Mouse (Mus musculus) left cerebral cortex, adult 18-20 months (tissue): ENCODE results near the gene Irf2bp2. TPM values are rescaled to one million over a fixed set of nuclear protein-coding genes. Genes with fewer than 3 reads are reported as not detected.
A peak's percentile ranks its signal among the peaks of the same experiment; 100 is the strongest.

Experiments
- DNase-seq, 2 experiments: peaks; one replicate each; pipeline ENCODE4 v3.0.0; 2021 to 2022; ENCODE audit warnings: low spot score in 2 of 2, mixed read lengths in 1 of 2
- long read RNA-seq, 2 experiments: library from polyadenylated mRNA; stranded (forward); transcript quantifications; one replicate each; pipeline ENCODE4 v2.0.0; 2021
- total RNA-seq, 2 experiments: library from RNA; stranded (reverse); gene quantifications; 2 replicates each; pipeline ENCODE4 v1.2.3; 2021

The Irf2bp2 gene
- total RNA-seq: 10 to 100 TPM; 74.0 to 77.6 TPM
- long read RNA-seq, experiment 1, full-length matches to known transcripts: 37 of 64 reads
- long read RNA-seq, experiment 1, partial matches to known transcripts: 0 of 64 reads
- long read RNA-seq, experiment 1, other reads (novel, unspliced or antisense): 27 of 64 reads
- long read RNA-seq, experiment 2, full-length matches to known transcripts: 22 of 33 reads
- long read RNA-seq, experiment 2, partial matches to known transcripts: 0 of 33 reads
- long read RNA-seq, experiment 2, other reads (novel, unspliced or antisense): 11 of 33 reads

DNA sequence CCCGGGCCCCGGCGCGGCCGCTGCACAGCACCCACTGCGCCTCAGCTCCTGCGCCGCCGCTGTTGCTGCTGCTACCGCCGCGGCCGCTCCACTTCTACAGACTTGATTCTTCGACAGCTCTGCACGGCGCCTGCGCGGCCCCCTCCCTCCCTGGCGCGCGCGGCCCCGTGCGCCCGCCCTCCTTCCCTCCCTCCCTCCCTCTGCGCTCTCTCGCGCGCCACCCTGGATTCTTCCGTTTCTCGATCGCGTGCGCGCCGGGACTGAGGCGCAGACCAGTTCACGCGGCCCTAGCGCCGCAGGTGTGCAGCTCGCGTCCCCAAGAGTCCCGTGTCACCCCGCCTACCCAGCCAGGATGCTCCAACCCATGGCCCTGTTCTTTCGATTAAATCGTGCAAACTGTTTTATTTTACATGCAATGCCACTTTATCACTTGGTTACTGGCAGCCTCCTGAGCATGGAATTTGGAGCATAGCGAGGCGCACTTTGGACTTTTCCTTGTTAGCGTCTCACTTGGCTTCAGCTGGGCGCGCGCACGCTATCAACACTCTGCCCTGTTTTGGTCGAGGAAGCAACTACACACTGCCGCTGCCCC lies at the start of gene Irf2bp2:
Gene Irf2bp2, minus strand, starts transcription at position 98 of the 592 bp plus-strand sequence.
- DNase-seq: peak; percentile 81 to 92

DNA sequence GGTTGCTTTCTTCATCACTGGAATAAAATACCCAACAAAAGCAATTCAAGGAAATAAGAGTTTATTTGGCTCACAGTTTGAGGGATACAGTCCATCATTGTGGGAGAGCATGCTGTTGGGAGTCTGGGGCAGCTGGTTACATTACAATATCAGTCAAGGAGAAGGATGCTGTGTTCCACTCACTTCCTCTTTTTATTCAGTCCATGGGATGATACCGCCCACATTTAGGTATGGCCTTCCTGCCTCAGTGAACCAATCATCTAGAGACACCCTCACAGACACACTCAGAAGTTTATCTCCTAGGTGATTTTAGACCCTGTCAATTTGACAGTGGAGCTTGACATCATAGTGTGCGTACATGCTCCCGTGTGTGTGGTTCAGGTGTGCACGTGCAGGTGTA lies 48.9 kb upstream of the Irf2bp2 start:
- no peak for DNase-seq

DNA sequence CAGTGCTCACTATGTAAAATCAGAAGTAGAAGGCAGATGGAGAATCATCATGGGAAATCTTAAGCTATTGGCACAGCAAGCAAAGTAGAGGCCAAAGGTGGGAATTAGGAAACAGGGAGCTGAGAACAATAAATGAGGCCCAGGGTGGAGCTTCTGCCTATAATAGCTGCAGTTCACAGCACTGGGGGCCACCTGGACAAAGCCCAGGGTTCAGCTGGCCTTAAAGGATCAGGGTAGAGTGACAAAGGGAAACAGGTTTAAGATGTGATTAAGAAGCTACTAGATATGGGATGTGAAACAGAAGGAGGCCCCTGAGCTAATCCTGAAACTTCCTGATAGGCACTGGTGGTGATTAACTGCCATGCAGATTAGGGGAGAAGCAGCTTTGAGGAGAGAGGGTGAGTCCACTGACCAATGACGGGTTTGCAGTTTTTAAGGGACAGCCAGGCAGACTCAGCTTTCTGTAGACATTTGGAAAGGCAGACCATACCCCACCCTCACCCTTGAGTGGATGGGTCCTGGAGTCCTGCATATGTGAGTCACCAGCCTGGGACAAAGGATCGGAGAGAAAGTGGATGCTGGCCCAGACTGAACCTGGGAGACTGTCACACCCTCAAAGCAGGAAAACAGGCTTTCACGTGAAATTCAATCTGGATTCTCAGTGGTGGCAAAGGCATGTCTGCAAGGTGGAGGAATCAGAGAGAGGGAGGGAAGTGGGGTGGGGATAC lies 47.9 kb upstream of the Irf2bp2 start:
- no peak for DNase-seq

DNA sequence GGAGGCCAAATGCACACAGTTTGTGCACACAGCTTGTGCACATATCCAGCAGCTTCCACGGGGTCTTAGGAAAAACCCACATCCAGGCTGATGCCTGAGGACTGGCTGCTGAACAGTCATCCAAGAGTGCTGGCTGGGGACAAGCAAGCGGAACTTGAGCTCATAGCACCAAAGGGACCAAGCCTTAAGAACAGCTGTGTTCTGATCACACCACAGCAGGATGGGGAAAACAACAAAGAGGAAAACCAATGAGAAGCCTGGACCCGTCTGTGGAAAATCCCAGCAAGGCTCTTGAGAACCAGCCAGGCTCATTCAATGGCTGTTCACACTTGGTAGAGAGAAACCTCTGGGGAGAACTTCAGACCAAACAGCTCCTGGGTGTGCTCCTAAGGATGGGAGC lies 45.4 kb upstream of the Irf2bp2 start:
- DNase-seq: no peak

DNA sequence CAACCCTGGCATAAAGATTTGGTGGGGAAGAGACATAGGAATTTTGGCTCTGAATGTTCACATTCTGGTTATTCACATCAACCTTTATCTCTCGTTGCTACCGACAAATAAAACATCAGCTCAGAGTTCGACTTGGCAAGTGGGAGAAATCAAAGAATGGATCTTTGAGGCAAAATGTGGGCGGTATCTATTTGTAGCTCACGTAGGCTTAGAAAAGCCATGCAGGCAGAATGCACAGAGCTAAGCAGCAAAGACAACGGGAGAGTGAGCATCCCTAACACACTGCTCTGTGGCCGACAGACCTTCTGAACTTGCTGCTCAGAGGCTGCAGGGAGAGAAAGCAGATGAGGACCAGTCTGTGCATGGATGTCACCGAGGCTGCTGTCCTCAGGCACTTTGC lies 44.2 kb upstream of the Irf2bp2 start:
- DNase-seq: peak; percentile 51 to 59

DNA sequence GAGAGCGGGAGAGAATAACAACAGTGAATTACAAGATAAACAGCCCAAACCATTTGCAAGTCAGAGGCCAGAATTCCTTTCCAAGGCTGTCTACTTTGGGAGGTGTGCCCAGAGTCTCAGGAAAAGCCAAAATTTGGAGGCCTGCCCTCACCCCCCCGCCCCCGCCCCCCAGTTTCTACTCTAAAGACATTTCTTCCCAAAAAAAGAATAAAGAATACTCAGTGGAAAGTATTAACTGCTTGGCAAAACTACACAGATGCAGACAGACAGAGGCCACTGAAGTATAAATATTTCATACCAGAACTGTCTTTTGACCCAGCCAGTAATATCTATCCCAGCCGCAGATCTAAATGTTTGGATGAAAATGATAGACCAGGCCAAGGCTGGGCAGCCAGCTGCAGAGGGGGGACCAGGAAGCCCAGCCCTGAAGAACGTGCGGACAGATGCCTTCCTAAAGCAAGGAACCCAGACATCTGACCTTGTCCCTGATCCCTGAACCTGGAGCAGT lies 40.8 kb upstream of the Irf2bp2 start:
- no peak for DNase-seq

DNA sequence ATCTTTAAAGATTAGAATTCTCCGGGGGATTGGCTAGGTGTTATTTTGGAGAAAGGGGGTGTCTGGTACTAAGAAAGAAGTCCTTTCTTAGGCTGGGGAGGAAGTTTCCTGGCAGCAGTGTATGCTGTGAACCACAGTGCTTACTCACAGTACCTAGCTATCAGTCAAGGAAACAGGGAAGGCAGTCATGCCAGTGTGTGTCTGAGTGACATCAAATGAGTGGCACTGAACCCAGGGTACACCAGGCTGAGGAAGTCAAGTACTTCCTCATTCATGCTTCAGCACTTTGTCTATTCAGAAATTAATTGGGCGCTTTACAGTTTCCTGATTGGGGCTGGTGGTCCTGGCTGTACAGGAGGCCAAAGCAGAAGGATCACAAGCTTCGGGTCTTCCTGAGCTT lies 34.8 kb upstream of the Irf2bp2 start:
- DNase-seq: no peak

DNA sequence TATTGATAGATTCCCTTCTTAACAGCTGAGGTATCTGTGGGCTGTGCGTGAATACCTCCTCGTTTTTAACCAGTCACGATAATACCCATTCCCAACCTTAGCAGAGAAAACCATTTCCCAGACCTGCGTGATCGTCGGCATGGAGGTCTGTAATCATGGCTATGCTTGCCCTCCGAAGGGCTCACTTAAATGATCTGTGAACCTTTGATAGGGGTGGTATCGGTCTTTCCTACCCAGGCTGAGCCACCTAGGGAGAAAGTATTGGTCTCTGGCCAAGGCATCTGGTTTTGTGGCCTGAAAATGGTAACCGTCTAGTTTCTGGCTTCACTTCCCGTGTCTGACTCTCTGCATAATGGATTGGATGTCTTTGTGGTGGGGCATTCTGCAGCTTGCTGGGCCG lies 32.6 kb upstream of the Irf2bp2 start:
- DNase-seq: no peak

DNA sequence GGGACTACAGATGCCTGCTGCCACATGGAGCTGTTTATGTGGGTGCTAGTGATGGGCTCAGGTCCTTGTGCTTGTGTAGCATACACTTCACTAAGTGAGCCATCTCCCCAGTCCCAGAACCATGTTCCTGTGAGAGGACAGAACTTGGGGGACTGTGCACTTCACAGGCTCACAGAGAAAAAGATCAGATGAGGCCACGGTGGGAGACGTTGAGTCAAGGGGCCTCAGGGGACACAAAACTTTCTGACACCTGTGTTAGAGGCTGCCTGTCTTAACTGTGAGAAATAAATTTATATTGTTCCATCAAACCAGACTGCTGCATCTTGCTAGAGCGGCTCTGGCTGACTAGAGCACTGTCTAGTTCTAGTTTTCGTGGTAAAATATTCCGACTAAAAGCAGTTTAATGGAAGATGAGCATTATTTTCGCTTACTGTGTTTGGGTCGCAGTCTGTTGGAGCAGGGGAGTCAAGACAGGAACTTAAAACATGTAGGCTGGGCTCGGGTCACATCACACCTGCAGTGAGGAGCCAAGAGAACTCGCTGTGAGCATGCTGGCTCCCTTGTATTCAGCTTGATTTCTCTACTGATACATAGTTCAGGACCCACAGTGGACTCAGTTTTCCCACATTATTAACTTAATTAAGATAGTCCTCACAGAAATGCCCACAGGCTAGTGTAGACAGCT lies 28.5 kb upstream of the Irf2bp2 start:
- no peak for DNase-seq

DNA sequence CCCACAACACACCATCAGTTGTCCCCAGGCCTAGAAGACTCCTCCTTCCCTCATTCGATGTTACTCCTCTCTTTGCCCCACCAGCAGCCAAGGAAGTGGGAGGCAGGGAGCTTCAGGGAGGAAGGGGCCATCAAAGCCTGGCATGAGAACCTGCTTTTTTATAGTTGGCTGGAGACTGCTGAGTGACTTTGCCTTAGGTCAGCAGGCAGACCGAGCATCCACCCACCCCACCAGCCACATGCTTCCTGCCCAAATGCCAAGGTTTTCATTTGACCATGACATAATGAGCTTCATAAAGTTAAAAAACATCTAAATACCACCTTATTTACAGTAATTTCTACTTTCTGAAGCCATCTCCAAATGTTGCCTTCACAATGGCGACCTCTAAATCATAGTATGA lies 26.9 kb upstream of the Irf2bp2 start:
- no peak for DNase-seq

DNA sequence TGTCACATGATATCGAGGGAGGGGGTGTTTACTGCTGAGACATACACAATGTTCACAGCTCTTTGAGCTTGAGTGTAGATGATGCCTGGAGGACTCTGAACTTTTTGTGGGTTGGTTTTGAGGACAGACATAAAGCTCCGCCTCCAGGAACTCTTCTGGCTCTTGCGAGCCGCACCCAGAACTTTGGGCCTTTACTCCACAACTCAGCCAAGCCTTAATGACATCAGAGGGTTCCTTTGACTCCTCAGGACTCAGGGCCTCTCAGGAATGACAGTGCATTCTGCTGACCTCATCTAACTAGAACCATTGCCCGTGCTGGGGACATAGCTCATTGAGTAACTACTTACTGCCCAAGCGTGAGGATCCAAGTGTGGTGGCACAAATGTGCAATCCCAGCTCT lies 25.7 kb upstream of the Irf2bp2 start:
- no peak for DNase-seq

DNA sequence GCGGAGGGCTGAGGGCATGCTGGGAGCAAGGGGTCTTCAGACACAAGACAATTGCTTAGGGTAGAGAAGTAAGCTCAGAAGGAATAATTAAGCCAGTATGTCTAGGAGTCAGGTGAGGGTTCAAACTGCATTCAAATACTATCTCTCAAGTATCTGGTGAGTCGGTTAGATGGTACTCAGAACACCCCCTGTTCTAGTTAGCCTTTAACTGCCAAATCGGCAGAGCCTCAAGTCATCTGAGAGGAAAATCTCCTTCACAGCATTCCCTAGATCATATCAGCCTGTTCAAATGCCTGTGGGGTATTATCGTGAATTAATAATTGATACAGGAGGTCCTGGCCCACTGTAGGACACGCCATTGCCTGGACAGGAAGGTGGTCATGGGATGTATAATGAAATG lies 23.9 kb upstream of the Irf2bp2 start:
- DNase-seq: no peak

DNA sequence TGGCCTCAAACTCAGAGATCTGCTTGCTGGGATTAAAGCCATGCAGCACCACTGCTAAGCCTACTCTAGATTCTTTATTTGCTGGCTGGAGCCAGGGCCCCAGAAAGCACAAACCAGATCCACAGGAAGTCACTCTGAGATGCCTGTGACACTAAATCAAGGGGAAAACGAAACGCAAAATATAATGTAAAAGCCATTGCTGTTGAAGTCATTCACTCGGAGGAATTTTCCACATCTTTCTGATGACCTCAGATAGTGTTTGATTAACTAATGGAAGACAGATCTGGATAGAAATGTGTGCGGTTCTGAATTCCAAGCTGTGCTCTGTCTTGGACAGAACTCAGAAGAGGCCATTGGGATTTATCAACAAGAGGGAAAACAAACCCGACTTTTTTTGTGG lies 22.9 kb upstream of the Irf2bp2 start:
- no peak for DNase-seq

DNA sequence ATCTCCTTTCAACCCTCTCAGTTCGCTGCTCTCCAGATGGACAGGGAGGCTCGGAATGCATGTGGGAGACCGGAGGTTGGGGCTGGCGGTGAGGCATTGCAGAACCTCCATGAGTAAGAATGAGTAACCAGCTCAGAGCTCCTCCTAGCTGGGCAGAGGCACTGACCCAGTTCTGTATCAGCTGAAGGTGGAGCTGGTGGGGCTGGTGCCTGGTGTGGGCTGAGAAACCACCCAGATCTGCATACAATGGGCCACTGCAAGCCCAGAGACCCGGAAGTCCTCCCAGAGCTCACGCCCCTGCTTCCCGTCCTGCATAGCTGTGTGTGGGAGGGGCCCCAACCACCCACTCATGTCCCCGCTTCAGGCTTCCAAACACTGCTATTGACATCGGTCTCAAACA lies 22.0 kb upstream of the Irf2bp2 start:
- peak; percentile 61 to 63 for DNase-seq

DNA sequence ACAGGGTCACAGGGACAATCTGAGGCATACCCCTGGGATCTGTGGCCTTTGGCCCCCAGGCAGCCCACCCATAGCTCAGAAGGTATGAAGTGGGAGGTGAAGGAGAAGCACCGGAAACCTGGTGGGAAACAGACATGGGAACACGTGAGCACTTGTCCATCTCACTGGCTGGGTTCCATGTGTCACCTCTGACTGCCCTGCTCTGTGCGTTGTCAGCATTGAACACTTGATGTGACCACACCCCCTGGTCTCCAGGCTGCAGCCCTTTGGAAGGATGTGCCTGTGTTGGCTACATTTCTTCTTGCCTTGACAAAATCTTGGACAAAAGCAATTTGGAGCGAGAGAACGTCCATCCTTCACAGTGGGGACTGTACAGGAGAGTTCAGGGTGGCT lies 20.9 kb upstream of the Irf2bp2 start:
- DNase-seq: no peak

DNA sequence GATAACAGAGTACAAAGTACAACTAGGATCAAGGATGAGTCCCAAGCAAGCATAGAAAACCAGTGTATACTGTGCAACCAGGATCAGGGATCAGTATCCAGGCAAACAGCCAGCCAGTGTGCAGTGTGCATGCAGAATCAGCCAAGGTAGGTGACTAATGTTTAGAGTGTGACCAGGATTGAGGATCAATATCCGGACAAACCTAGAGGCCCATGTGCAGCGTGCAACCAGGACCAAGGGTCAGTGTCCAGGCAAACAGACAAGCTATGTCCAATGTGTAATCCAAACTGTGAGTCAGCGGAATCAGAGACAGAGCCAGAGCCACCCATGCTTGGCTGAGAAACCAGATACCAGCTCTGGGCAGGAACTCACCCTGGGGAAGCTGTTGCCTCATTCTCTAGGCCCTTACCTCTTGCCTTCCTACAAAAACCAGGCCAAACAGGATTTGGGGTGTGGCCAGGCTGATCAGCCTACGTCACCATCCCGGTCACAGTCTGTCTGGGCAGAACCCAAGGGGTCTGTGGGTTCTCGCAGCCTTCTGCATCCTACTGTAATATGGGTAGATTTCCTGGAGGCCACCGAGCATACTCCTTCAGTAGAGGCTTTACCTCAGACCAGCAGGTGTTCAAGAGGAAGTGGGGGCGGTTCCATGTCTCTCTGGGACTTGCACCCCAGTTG lies 20.4 kb upstream of the Irf2bp2 start:
- DNase-seq: no peak

DNA sequence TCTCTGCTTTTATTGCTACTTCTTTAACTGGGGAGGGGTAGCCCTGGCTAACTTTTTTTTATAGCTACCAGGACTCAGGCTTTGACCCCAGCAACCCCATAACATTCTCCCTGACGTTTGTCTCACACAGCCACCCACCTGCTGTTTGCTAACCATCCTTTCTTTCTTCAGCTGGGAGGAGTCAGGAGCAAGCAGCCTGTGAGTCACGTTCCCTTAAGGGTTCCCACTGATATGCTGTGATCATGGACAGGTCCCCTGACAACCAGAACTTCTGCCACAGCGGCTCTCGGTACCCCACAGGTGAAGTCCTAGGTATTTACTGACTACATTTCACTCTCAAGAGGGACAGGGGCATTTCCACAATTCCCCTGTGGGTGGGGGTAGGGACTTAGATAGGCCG lies 19.4 kb upstream of the Irf2bp2 start:
- no peak for DNase-seq

DNA sequence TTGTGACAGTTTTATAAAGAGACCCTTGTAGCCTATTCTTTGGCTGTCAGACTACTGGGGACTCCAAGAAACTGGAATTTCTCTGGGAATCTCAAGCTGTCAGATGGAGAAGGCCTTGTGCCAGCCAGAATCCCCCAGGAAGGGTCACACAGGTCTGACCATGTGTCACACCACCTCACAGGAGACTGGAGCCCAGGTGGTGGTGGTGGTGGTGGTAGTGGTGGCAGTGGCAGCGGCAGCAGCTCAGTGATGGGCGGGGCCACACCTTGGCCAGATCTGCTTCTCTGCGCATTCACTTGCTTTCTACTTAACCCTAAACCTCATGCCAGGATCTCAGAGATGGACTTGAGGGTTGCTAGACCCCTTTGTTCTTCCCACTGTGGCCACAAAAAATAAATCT lies 19.0 kb upstream of the Irf2bp2 start:
- DNase-seq: no peak

DNA sequence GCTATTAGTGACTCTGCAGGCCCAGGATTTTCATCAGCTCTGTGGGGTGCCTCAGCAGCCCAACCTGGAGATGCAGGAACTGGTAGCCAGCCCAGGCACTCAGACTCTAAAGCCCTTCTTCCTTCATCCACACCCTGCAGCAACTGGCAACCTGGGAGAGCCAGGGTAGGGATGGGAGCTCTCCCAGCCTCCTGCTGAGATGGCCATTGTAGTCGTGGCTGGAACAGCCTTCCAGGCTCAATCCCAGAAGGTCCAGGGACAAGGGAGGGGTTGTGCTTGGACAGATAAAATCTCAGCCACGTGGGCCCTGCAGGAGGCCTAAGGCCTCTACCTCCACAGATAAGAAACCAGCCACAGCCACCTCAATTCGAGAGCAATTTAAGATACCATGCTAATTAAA lies 16.9 kb upstream of the Irf2bp2 start:
- no peak for DNase-seq

DNA sequence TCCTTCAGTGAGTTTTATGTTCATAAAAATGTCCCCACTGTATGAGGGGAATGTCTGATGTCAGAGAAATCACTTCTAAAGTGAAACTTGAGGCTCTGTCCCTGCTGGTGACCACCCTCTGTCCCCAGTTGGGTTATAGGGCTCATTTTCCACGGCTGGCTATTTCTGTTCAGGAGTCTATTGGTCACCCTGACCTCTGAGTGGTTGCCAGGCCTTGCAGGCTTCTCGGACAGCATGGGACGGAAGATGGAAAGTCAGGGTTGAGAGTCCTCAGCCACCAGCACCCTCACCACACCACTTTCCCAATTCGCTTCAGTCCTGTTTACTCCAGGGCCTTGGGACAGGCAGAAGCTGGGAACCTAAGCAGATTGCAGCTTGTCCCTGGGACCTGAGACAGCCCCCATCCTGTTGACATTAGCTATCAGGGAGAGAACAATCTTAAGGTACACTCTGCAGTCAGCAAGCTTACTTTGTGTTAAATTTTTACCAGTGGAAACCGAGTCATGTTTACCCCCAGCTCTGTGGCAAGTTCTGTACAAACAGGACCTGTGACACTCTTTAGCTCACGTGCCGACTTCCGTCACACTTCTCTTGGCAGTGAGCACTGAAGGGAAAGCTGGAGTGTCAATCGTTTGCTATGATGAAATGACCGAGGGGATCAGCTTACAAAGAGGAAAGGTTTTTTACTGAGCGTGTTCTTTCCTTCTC lies 15.9 kb upstream of the Irf2bp2 start:
- DNase-seq: no peak
